Mouse (Mus musculus): ENCODE measurements around the gene Ltbp1. TPM values are rescaled to one million over a fixed set of nuclear protein-coding genes. Genes with fewer than 3 reads are reported as not detected.

The Ltbp1 gene
- polyA plus RNA-seq, 1 experiment: not detected

- TF ChIP-seq POLR2A (IDR thresholded peaks at IDR 0.05; ENCODE audit: insufficient read depth, low read depth, low read length) (no peak), CTCF (IDR thresholded peaks at IDR 0.05; ENCODE audit: insufficient read depth, low read depth, low read length) (no peak)
- H3K4me3 ChIP-seq (ENCODE audit: insufficient read depth, low read depth, low read length): no peak overlapping the region
- H3K27ac ChIP-seq (ENCODE audit: insufficient read depth, low read depth, low read length): no peak overlapping the region
- 60% methylated on average over 21 of the region's 21 CpGs for WGBS
- peaks cover 4% of the 10 kb centered on the region; the same call in 1 of the 2 replicates for H3K4me1 ChIP-seq (ENCODE audit: control insufficient read depth, insufficient read depth, low read length)
Measured at GRCm38 (mm10) chr17:75033872-75034615, 28.7 kb downstream of the Ltbp1 start.

DNA sequence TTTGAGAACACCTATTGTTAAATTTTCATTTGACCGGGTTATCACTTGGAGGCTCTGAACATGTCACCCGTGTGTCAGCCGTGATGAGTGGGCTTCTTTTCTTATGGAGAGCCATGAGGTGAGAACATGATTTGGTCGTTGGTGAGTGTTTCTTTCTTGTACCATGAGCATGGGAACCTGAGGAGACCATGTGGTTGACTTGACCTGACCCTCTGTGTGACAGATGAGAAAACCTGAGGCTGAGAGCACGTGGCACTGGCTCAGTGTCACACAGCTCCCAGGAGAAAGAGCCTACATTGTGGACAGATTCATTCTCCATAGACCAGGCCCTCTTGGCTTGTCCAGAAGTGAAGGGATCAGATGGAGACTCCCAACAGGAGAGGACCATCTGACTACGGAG is 31.5 kb downstream of the Ltbp1 start:
- 92% methylated on average over 6 of the region's 6 CpGs for WGBS
- TF ChIP-seq POLR2A (IDR thresholded peaks at IDR 0.05; ENCODE audit: insufficient read depth, low read depth, low read length) (no peak), CTCF (IDR thresholded peaks at IDR 0.05; ENCODE audit: insufficient read depth, low read depth, low read length) (no peak)
- Histone ChIP-seq H3K4me1 (ENCODE audit: control insufficient read depth, insufficient read depth, low read length) (no peaks in the 10 kb centered on the region), H3K27ac (ENCODE audit: insufficient read depth, low read depth, low read length) (no peak overlapping the region), H3K4me3 (ENCODE audit: insufficient read depth, low read depth, low read length) (no peak overlapping the region)

- H3K4me1 ChIP-seq (ENCODE audit: control insufficient read depth, insufficient read depth, low read length): no peaks in the 10 kb centered on the region
- H3K4me3 ChIP-seq (ENCODE audit: insufficient read depth, low read depth, low read length): no peak overlapping the region
- 80% methylated on average over 4 of the region's 4 CpGs for WGBS
- H3K27ac ChIP-seq (ENCODE audit: insufficient read depth, low read depth, low read length): no peak overlapping the region
- no peak for TF ChIP-seq POLR2A (IDR thresholded peaks at IDR 0.05; ENCODE audit: insufficient read depth, low read depth, low read length)
- TF ChIP-seq CTCF (IDR thresholded peaks at IDR 0.05; ENCODE audit: insufficient read depth, low read depth, low read length): no peak
Measured at GRCm38 (mm10) chr17:75039017-75039416, 33.6 kb downstream of the Ltbp1 start.

- WGBS: 91% methylated on average over 8 of the region's 8 CpGs
- no peak for TF ChIP-seq CTCF (IDR thresholded peaks at IDR 0.05; ENCODE audit: insufficient read depth, low read depth, low read length)
- TF ChIP-seq POLR2A (IDR thresholded peaks at IDR 0.05; ENCODE audit: insufficient read depth, low read depth, low read length): no peak
- H3K4me3 ChIP-seq (ENCODE audit: insufficient read depth, low read depth, low read length): no peak overlapping the region
- no peak overlapping the region for H3K27ac ChIP-seq (ENCODE audit: insufficient read depth, low read depth, low read length)
- H3K4me1 ChIP-seq (ENCODE audit: control insufficient read depth, insufficient read depth, low read length): no peaks in the 10 kb centered on the region
Measured at GRCm38 (mm10) chr17:75049366-75049969, 44.1 kb downstream of the Ltbp1 start.

- Histone ChIP-seq H3K4me3 (ENCODE audit: insufficient read depth, low read depth, low read length) (no peak overlapping the region), H3K4me1 (ENCODE audit: control insufficient read depth, insufficient read depth, low read length) (no peaks in the 10 kb centered on the region), H3K27ac (ENCODE audit: insufficient read depth, low read depth, low read length) (no peak overlapping the region)
- TF ChIP-seq POLR2A (IDR thresholded peaks at IDR 0.05; ENCODE audit: insufficient read depth, low read depth, low read length): no peak
- TF ChIP-seq CTCF (IDR thresholded peaks at IDR 0.05; ENCODE audit: insufficient read depth, low read depth, low read length): no peak
- 90% methylated on average over 8 of the region's 8 CpGs for WGBS
Measured at GRCm38 (mm10) chr17:75051440-75051925, 46.1 kb downstream of the Ltbp1 start.

DNA sequence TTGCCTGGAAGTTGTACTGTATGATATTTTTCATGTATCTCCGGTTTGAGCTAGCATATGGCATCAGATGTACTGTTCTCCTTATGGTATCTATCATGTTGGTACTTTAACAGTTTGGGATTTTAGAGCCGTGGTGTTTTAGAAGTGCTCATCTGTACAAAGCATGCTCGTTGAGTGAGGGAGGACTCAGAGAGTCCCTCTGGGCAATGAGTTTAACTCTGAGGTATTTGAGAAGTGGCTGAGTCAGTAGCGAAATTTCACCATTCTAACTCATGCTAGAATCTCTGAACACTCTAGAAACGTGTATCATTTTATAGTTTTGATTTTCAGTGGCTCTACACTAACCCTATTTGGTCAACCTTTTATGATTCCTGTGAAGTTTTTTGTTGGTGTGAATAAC is 49.9 kb downstream of the Ltbp1 start:
- Histone ChIP-seq H3K4me3 (ENCODE audit: insufficient read depth, low read depth, low read length) (no peak overlapping the region), H3K27ac (ENCODE audit: insufficient read depth, low read depth, low read length) (no peak overlapping the region), H3K4me1 (ENCODE audit: control insufficient read depth, insufficient read depth, low read length) (0 out of 2 replicates have a peak, but pooled peaks cover 2% of the 10 kb centered on the region)
- no peak for TF ChIP-seq POLR2A (IDR thresholded peaks at IDR 0.05; ENCODE audit: insufficient read depth, low read depth, low read length)
- no peak for TF ChIP-seq CTCF (IDR thresholded peaks at IDR 0.05; ENCODE audit: insufficient read depth, low read depth, low read length)
- WGBS: 90% methylated on average over 5 of the region's 5 CpGs

DNA sequence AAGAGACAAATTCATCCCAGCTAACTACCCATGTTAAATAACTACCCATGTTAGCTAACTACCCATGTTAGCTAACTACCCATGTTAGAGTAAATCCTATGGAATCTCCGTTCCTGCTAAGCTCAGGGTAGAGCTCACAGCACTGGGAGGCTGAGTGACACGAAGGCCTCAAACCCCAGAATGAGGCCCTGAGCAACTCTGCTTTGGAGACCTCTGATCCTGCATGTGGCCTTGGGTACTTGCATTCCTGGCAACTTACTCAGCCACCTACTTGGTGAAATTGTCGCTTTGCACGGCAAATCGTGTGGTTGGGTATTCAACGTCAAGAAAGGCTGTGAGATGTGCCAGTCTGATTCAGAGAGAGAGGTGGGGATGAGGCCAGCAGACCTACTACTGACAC is 50.6 kb downstream of the Ltbp1 start:
- Histone ChIP-seq H3K27ac (ENCODE audit: insufficient read depth, low read depth, low read length) (no peak overlapping the region), H3K4me1 (ENCODE audit: control insufficient read depth, insufficient read depth, low read length) (0 out of 2 replicates have a peak, but pooled peaks cover 2% of the 10 kb centered on the region), H3K4me3 (ENCODE audit: insufficient read depth, low read depth, low read length) (no peak overlapping the region)
- no peak for TF ChIP-seq CTCF (IDR thresholded peaks at IDR 0.05; ENCODE audit: insufficient read depth, low read depth, low read length)
- no peak for TF ChIP-seq POLR2A (IDR thresholded peaks at IDR 0.05; ENCODE audit: insufficient read depth, low read depth, low read length)
- 92% methylated on average over 6 of the region's 6 CpGs for WGBS

GRCm38 (mm10) chr17:75056631-75057030 is 51.3 kb downstream of the Ltbp1 start:
- no peak for TF ChIP-seq POLR2A (IDR thresholded peaks at IDR 0.05; ENCODE audit: insufficient read depth, low read depth, low read length)
- no peak for TF ChIP-seq CTCF (IDR thresholded peaks at IDR 0.05; ENCODE audit: insufficient read depth, low read depth, low read length)
- Histone ChIP-seq H3K4me1 (ENCODE audit: control insufficient read depth, insufficient read depth, low read length) (0 out of 2 replicates have a peak, but pooled peaks cover 2% of the 10 kb centered on the region), H3K27ac (ENCODE audit: insufficient read depth, low read depth, low read length) (no peak overlapping the region), H3K4me3 (ENCODE audit: insufficient read depth, low read depth, low read length) (no peak overlapping the region)
- WGBS: 72% methylated on average over 8 of the region's 8 CpGs

- H3K27ac ChIP-seq (ENCODE audit: insufficient read depth, low read depth, low read length): no peak overlapping the region
- no peak for TF ChIP-seq POLR2A (IDR thresholded peaks at IDR 0.05; ENCODE audit: insufficient read depth, low read depth, low read length)
- no peak for TF ChIP-seq CTCF (IDR thresholded peaks at IDR 0.05; ENCODE audit: insufficient read depth, low read depth, low read length)
- whole genome bisulfite sequencing: 96% methylated on average over 7 of the region's 7 CpGs
- no peaks in the 10 kb centered on the region for H3K4me1 ChIP-seq (ENCODE audit: control insufficient read depth, insufficient read depth, low read length)
- H3K4me3 ChIP-seq (ENCODE audit: insufficient read depth, low read depth, low read length): no peak overlapping the region
Measured at GRCm38 (mm10) chr17:75066340-75066739, 61.0 kb downstream of the Ltbp1 start.

Data from olfactory bulb, adult 2 months (tissue).